Mouse (Mus musculus): ENCODE data around the gene Ubr3. TPM values are rescaled to one million over a fixed set of nuclear protein-coding genes. Genes with fewer than 3 reads are reported as not detected.

Gene Ubr3
- polyA plus RNA-seq, 2 experiments: 5.9 to 8.0 TPM

- DNase-seq (ENCODE audit: low read depth in 3 of 3, low spot score in 3 of 3) (peak; percentile 89 to 94 (median 90)), ATAC-seq (ENCODE audit: insufficient read depth) (peak; percentile 97)
- Histone ChIP-seq H3K9ac (replicated peaks) (no peak overlapping the region), H3K4me3 (ENCODE audit: insufficient read depth in 1 of 2, low read depth in 2 of 2, low read length in 2 of 2) (no peak overlapping the region), H3K9me3 (ENCODE audit: control insufficient read depth, low read length) (no peaks in the 10 kb centered on the region), H3K36me3 (replicated peaks; ENCODE audit: control insufficient read depth, insufficient read depth, low read depth) (no peaks in the 10 kb centered on the region), H3K27me3 (ENCODE audit: control insufficient read depth, insufficient read depth, low read length) (no peaks in the 10 kb centered on the region), H3K27ac (peak overlapping the region; percentile 69), H3K4me1 (replicated peaks; ENCODE audit: control insufficient read depth in 2 of 2, insufficient read depth in 2 of 2, low read length in 1 of 2) (peaks cover 10 to 18% of the 10 kb centered on the region in 2 experiments), H3K4me2 (ENCODE audit: low read depth) (peak overlapping the region; percentile 53)
- TF ChIP-seq CTCF (IDR thresholded peaks at IDR 0.05; ENCODE audit: low read depth): no peak; the same call in 1 of the 2 replicates
- peak; percentile 96 for TF ChIP-seq EP300 (IDR thresholded peaks at IDR 0.05; ENCODE audit: low read depth)
- 51% methylated on average over 7 of the region's 7 CpGs for WGBS (ENCODE audit: insufficient replicate concordance)
Measured at GRCm38 (mm10) chr2:69999097-69999770, 102.2 kb downstream of the Ubr3 start.

GRCm38 (mm10) chr2:70000316-70000715 is 103.3 kb downstream of the Ubr3 start:
- TF ChIP-seq EP300 (IDR thresholded peaks at IDR 0.05; ENCODE audit: low read depth) (no peak), CTCF (IDR thresholded peaks at IDR 0.05; ENCODE audit: low read depth) (no peak)
- Histone ChIP-seq H3K9me3 (ENCODE audit: control insufficient read depth, low read length) (no peaks in the 10 kb centered on the region), H3K4me1 (replicated peaks; ENCODE audit: control insufficient read depth in 2 of 2, insufficient read depth in 2 of 2, low read length in 1 of 2) (peaks cover 10 to 18% of the 10 kb centered on the region in 2 experiments), H3K36me3 (replicated peaks; ENCODE audit: control insufficient read depth, insufficient read depth, low read depth) (no peaks in the 10 kb centered on the region), H3K4me3 (ENCODE audit: insufficient read depth in 1 of 2, low read depth in 2 of 2, low read length in 2 of 2) (no peak overlapping the region), H3K4me2 (ENCODE audit: low read depth) (no peak overlapping the region), H3K27me3 (ENCODE audit: control insufficient read depth, insufficient read depth, low read length) (no peaks in the 10 kb centered on the region), H3K27ac (no peak overlapping the region), H3K9ac (replicated peaks) (no peak overlapping the region)
- no peak for DNase-seq (ENCODE audit: low read depth in 3 of 3, low spot score in 3 of 3)
- no peak for ATAC-seq (ENCODE audit: insufficient read depth)
- WGBS (ENCODE audit: insufficient replicate concordance): 85% methylated on average over 6 of the region's 6 CpGs

DNA sequence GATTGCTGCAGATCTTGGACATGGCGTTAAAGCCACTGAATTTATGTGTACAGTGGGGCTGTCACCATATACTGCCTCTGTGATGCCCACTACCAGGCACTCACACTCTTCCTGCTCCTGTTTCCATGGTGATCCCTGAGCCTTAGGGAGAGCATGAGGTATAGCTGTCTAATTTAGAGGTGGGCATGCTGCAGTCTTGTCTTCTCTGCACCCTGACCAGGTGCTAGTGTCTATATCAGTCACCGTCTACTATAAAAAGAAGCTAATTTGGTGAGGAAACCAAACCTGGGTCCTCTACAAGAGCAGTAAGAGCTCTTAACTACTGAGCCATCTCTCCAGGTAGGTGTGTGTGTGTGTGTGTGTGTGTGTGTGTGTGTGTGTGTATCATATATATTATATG is 109.4 kb downstream of the Ubr3 start:
- no peaks in the 10 kb centered on the region for H3K9me3 ChIP-seq (ENCODE audit: control insufficient read depth, low read length)
- H3K27me3 ChIP-seq (ENCODE audit: control insufficient read depth, insufficient read depth, low read length): no peaks in the 10 kb centered on the region
- no peak overlapping the region for H3K4me2 ChIP-seq (ENCODE audit: low read depth)
- no peak for DNase-seq (ENCODE audit: low read depth in 3 of 3, low spot score in 3 of 3)
- H3K36me3 ChIP-seq (replicated peaks; ENCODE audit: control insufficient read depth, insufficient read depth, low read depth): no peaks in the 10 kb centered on the region; the same call in 1 of the 2 replicates
- WGBS (ENCODE audit: insufficient replicate concordance): 78% methylated on average over 2 of the region's 2 CpGs
- no peak overlapping the region for H3K9ac ChIP-seq (replicated peaks)
- H3K27ac ChIP-seq: no peak overlapping the region
- TF ChIP-seq EP300 (IDR thresholded peaks at IDR 0.05; ENCODE audit: low read depth) (no peak), CTCF (IDR thresholded peaks at IDR 0.05; ENCODE audit: low read depth) (no peak)
- H3K4me1 ChIP-seq (replicated peaks; ENCODE audit: control insufficient read depth in 2 of 2, insufficient read depth in 2 of 2, low read length in 1 of 2): no peaks in the 10 kb centered on the region
- no peak for ATAC-seq (ENCODE audit: insufficient read depth)
- H3K4me3 ChIP-seq (ENCODE audit: insufficient read depth in 1 of 2, low read depth in 2 of 2, low read length in 2 of 2): no peak overlapping the region

GRCm38 (mm10) chr2:70012941-70013340 is 115.9 kb downstream of the Ubr3 start:
- WGBS (ENCODE audit: insufficient replicate concordance): 86% methylated on average over 8 of the region's 8 CpGs
- H3K27me3 ChIP-seq (ENCODE audit: control insufficient read depth, insufficient read depth, low read length): no peaks in the 10 kb centered on the region
- DNase-seq (ENCODE audit: low read depth in 3 of 3, low spot score in 3 of 3) (no peak), ATAC-seq (ENCODE audit: insufficient read depth) (no peak)
- TF ChIP-seq EP300 (IDR thresholded peaks at IDR 0.05; ENCODE audit: low read depth): no peak
- TF ChIP-seq CTCF (IDR thresholded peaks at IDR 0.05; ENCODE audit: low read depth): no peak
- no peak overlapping the region for H3K4me2 ChIP-seq (ENCODE audit: low read depth)
- H3K4me3 ChIP-seq (ENCODE audit: insufficient read depth in 1 of 2, low read depth in 2 of 2, low read length in 2 of 2): no peak overlapping the region
- no peak overlapping the region for H3K27ac ChIP-seq
- H3K4me1 ChIP-seq (replicated peaks; ENCODE audit: control insufficient read depth in 2 of 2, insufficient read depth in 2 of 2, low read length in 1 of 2): no peaks in the 10 kb centered on the region
- no peak overlapping the region for H3K9ac ChIP-seq (replicated peaks)
- H3K36me3 ChIP-seq (replicated peaks; ENCODE audit: control insufficient read depth, insufficient read depth, low read depth): peaks cover 3% of the 10 kb centered on the region; the same call in 1 of the 2 replicates
- no peaks in the 10 kb centered on the region for H3K9me3 ChIP-seq (ENCODE audit: control insufficient read depth, low read length)

GRCm38 (mm10) chr2:70018236-70018635 is 121.2 kb downstream of the Ubr3 start:
- no peak overlapping the region for H3K9ac ChIP-seq (replicated peaks)
- WGBS (ENCODE audit: insufficient replicate concordance): 76% methylated on average over 6 of the region's 6 CpGs
- H3K4me2 ChIP-seq (ENCODE audit: low read depth): no peak overlapping the region
- no peaks in the 10 kb centered on the region for H3K27me3 ChIP-seq (ENCODE audit: control insufficient read depth, insufficient read depth, low read length)
- H3K36me3 ChIP-seq (replicated peaks; ENCODE audit: control insufficient read depth, insufficient read depth, low read depth): peaks cover 5% of the 10 kb centered on the region
- no peaks in the 10 kb centered on the region for H3K4me1 ChIP-seq (replicated peaks; ENCODE audit: control insufficient read depth in 2 of 2, insufficient read depth in 2 of 2, low read length in 1 of 2)
- ATAC-seq (ENCODE audit: insufficient read depth) (no peak), DNase-seq (ENCODE audit: low read depth in 3 of 3, low spot score in 3 of 3) (no peak)
- H3K4me3 ChIP-seq (ENCODE audit: insufficient read depth in 1 of 2, low read depth in 2 of 2, low read length in 2 of 2): no peak overlapping the region
- no peaks in the 10 kb centered on the region for H3K9me3 ChIP-seq (ENCODE audit: control insufficient read depth, low read length)
- H3K27ac ChIP-seq: no peak overlapping the region
- TF ChIP-seq CTCF (IDR thresholded peaks at IDR 0.05; ENCODE audit: low read depth) (no peak), EP300 (IDR thresholded peaks at IDR 0.05; ENCODE audit: low read depth) (no peak)
